Mouse (Mus musculus): ENCODE data around the gene Cdip1. TPM values are rescaled to one million over a fixed set of nuclear protein-coding genes. Genes with fewer than 3 reads are reported as not detected.

The Cdip1 gene
- polyA plus RNA-seq, 1 experiment from 2014 or later, result 119 TPM

GRCm38 (mm10) chr16:4711173-4711572 is 78.9 kb downstream of the Cdip1 start:
- Histone ChIP-seq H3K27ac (ENCODE audit: low read length) (no peak overlapping the region), H3K36me3 (ENCODE audit: control insufficient read depth, insufficient read depth) (peaks cover 24% of the 10 kb centered on the region), H3K9me3 (ENCODE audit: control insufficient read depth, low read length) (no peaks in the 10 kb centered on the region), H3K4me3 (replicated peaks; ENCODE audit: low read length) (no peak overlapping the region), H3K4me2 (ENCODE audit: low read length) (no peak overlapping the region), H3K27me3 (replicated peaks; ENCODE audit: control insufficient read depth, insufficient read depth, low read length) (no peaks in the 10 kb centered on the region), H3K4me1 (replicated peaks; ENCODE audit: control insufficient read depth, insufficient read depth, low read length) (no peaks in the 10 kb centered on the region), H3K9ac (replicated peaks; ENCODE audit: low read depth, low read length) (no peak overlapping the region)
- WGBS, result 94% methylated on average over 4 of the region's 4 CpGs
- ATAC-seq, result no peak

DNA sequence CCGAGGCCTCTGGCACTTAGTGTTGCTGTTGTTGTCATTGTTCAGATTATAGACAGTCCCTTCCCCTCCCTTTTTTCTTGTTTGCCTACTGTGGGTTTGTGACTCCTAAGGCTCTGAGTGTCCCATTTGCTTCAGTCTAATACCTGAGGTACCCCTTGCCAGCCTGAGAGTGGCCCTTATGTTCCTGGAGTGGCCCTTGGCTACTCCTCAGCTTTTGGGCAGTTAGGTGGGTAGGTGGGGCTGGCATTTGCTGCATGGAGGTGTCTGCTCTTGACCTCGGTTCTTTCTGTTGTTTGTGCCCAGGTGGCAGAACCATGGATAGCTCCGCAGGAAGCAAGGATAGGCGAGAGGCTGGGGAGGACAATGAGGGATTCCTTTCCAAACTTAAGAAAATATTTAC is 84.6 kb downstream of the Cdip1 start:
- Histone ChIP-seq H3K36me3 (ENCODE audit: control insufficient read depth, insufficient read depth) (peaks cover 33% of the 10 kb centered on the region), H3K4me2 (ENCODE audit: low read length) (no peak overlapping the region), H3K4me1 (replicated peaks; ENCODE audit: control insufficient read depth, insufficient read depth, low read length) (no peaks in the 10 kb centered on the region), H3K9me3 (ENCODE audit: control insufficient read depth, low read length) (no peaks in the 10 kb centered on the region), H3K27me3 (replicated peaks; ENCODE audit: control insufficient read depth, insufficient read depth, low read length) (no peaks in the 10 kb centered on the region), H3K27ac (ENCODE audit: low read length) (no peak overlapping the region), H3K4me3 (replicated peaks; ENCODE audit: low read length) (no peak overlapping the region), H3K9ac (replicated peaks; ENCODE audit: low read depth, low read length) (no peak overlapping the region)
- WGBS, result 70% methylated on average over 4 of the region's 4 CpGs
- no peak for ATAC-seq

- ATAC-seq, result no peak
- H3K9me3 ChIP-seq (ENCODE audit: control insufficient read depth, low read length), result no peaks in the 10 kb centered on the region
- H3K27me3 ChIP-seq (replicated peaks; ENCODE audit: control insufficient read depth, insufficient read depth, low read length), result no peaks in the 10 kb centered on the region
- 74% methylated on average over 1 of the region's 1 CpGs for WGBS
- no peaks in the 10 kb centered on the region for H3K4me1 ChIP-seq (replicated peaks; ENCODE audit: control insufficient read depth, insufficient read depth, low read length)
- H3K9ac ChIP-seq (replicated peaks; ENCODE audit: low read depth, low read length), result no peak overlapping the region
- no peak overlapping the region for H3K27ac ChIP-seq (ENCODE audit: low read length)
- no peak overlapping the region for H3K4me2 ChIP-seq (ENCODE audit: low read length)
- peaks cover 42% of the 10 kb centered on the region for H3K36me3 ChIP-seq (ENCODE audit: control insufficient read depth, insufficient read depth)
- H3K4me3 ChIP-seq (replicated peaks; ENCODE audit: low read length), result no peak overlapping the region
Observed at GRCm38 (mm10) chr16:4702646-4703045, 87.4 kb downstream of the Cdip1 start.

GRCm38 (mm10) chr16:4701211-4701610 is 88.9 kb downstream of the Cdip1 start:
- Histone ChIP-seq H3K4me1 (replicated peaks; ENCODE audit: control insufficient read depth, insufficient read depth, low read length) (no peaks in the 10 kb centered on the region), H3K9me3 (ENCODE audit: control insufficient read depth, low read length) (no peaks in the 10 kb centered on the region), H3K4me3 (replicated peaks; ENCODE audit: low read length) (no peak overlapping the region), H3K9ac (replicated peaks; ENCODE audit: low read depth, low read length) (no peak overlapping the region), H3K36me3 (ENCODE audit: control insufficient read depth, insufficient read depth) (peaks cover 47% of the 10 kb centered on the region), H3K27me3 (replicated peaks; ENCODE audit: control insufficient read depth, insufficient read depth, low read length) (no peaks in the 10 kb centered on the region), H3K4me2 (ENCODE audit: low read length) (no peak overlapping the region), H3K27ac (ENCODE audit: low read length) (no peak overlapping the region)
- 94% methylated on average over 3 of the region's 3 CpGs for WGBS
- ATAC-seq, result no peak

Other genes starting within 250 kb of the Cdip1 start
- 45.2 and 48.8 TPM in 2 replicates for gene Srl, start 248.5 kb downstream of the Cdip1 start, polyA plus RNA-seq (2015; fragmentation: Nextera tagmentation; extraction: Ambion mirVana)
- 13.2 and 14.9 TPM in 2 replicates for gene Tfap4, start 230.4 kb downstream of the Cdip1 start, polyA plus RNA-seq (2015; fragmentation: Nextera tagmentation; extraction: Ambion mirVana)
- gene Glis2, start 195.6 kb downstream of the Cdip1 start, polyA plus RNA-seq (2015; fragmentation: Nextera tagmentation; extraction: Ambion mirVana), result 10.8 and 12.1 TPM in 2 replicates
- 132 and 157 TPM in 2 replicates for gene Pam16, start 165.3 kb downstream of the Cdip1 start, polyA plus RNA-seq (2015; fragmentation: Nextera tagmentation; extraction: Ambion mirVana)
- 3.2 and 4.3 TPM in 2 replicates for gene Vasn, start 150.4 kb downstream of the Cdip1 start, polyA plus RNA-seq (2015; fragmentation: Nextera tagmentation; extraction: Ambion mirVana)
- 60.3 and 61.9 TPM in 2 replicates for gene Dnaja3, start 150.3 kb downstream of the Cdip1 start, polyA plus RNA-seq (2015; fragmentation: Nextera tagmentation; extraction: Ambion mirVana)
- gene Coro7, start 110.5 kb downstream of the Cdip1 start, polyA plus RNA-seq (2015; fragmentation: Nextera tagmentation; extraction: Ambion mirVana), result 25.4 and 32.6 TPM in 2 replicates
- 88.8 and 94.4 TPM in 2 replicates for gene Nmral1, start 70.9 kb downstream of the Cdip1 start, polyA plus RNA-seq (2015; fragmentation: Nextera tagmentation; extraction: Ambion mirVana)
- gene Hmox2, start 63.9 kb downstream of the Cdip1 start, polyA plus RNA-seq (2015; fragmentation: Nextera tagmentation; extraction: Ambion mirVana), result 83.1 and 99.5 TPM in 2 replicates
- 0.15 and 0.80 TPM in 2 replicates for gene 4930562C15Rik, start 45.1 kb upstream of the Cdip1 start, polyA plus RNA-seq (2015; fragmentation: Nextera tagmentation; extraction: Ambion mirVana)
- gene Ubald1, start 90.0 kb upstream of the Cdip1 start, polyA plus RNA-seq (2015; fragmentation: Nextera tagmentation; extraction: Ambion mirVana), result 49.9 and 51.8 TPM in 2 replicates
- gene Mgrn1, start 96.0 kb upstream of the Cdip1 start, polyA plus RNA-seq (2015; fragmentation: Nextera tagmentation; extraction: Ambion mirVana), result 104 and 108 TPM in 2 replicates
- gene Nudt16l1, start 148.5 kb upstream of the Cdip1 start, polyA plus RNA-seq (2015; fragmentation: Nextera tagmentation; extraction: Ambion mirVana), result 139 and 148 TPM in 2 replicates
- 74.5 and 85.7 TPM in 2 replicates for gene Anks3, start 173.9 kb upstream of the Cdip1 start, polyA plus RNA-seq (2015; fragmentation: Nextera tagmentation; extraction: Ambion mirVana)
- gene Sept12, start 207.6 kb upstream of the Cdip1 start, polyA plus RNA-seq (2015; fragmentation: Nextera tagmentation; extraction: Ambion mirVana), result not detected in 2 replicates
- 1.3 TPM in 1 of 2 replicates, not detected in the other for gene Smim22, start 217.0 kb upstream of the Cdip1 start, polyA plus RNA-seq (2015; fragmentation: Nextera tagmentation; extraction: Ambion mirVana)
- gene Rogdi, start 223.3 kb upstream of the Cdip1 start, polyA plus RNA-seq (2015; fragmentation: Nextera tagmentation; extraction: Ambion mirVana), result 83.1 and 114 TPM in 2 replicates